Mouse (Mus musculus): ENCODE data around the gene Nedd8. TPM values are rescaled to one million over a fixed set of nuclear protein-coding genes. Genes with fewer than 3 reads are reported as not detected.

Gene Nedd8
- total RNA-seq, 1 experiment from 2014 or later, result 297 TPM

DNA sequence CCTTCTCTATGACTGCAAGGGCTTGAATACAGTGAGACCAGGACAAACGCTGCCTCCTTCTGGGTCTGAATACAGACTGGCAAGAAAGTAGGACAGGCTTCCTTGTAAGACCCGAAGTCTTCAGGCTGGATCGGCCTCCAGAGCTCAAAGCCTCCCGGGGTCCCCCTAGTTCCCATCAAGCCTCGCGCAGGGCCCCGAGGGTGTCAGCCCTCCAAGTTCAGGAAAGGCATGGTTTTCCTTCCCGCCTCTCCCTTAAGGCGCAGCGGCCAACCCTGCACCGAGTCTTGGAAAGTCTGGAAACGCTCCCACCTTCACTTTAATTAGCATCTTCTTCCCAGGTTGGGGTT is 465 bp downstream of the Nedd8 start:
- no peak for DNase-seq

GRCm38 (mm10) chr14:55660636-55661035 is 11.3 kb downstream of the Nedd8 start:
- no peak for DNase-seq

GRCm38 (mm10) chr14:55659960-55660573 is 11.9 kb downstream of the Nedd8 start, which contains the start of gene Mdp1:
TSS of gene Mdp1 (minus strand) at chr14:55660508.
- DNase-seq, result peak; percentile 91

DNA sequence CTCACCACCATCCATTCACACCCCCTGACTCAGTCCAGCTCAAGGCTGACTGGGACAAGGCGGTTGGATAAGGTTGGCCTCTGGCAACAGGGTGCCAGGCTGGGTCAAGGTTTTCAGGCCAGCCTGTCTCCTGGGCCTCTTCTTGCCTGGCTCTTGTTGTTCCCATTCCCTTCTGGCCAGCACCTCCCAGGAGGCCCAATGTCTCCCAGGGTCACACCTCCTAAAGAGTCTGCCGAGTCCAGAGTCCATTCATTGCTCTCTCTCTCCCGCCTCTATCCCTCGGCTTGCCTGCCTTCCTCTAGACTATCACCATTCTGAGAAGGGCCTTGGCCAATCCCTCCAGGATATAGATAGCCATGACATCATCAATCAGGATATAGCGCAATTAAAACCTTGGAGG is 13.9 kb downstream of the Nedd8 start:
- peak; percentile 81 for DNase-seq

GRCm38 (mm10) chr14:55656935-55657334 is 15.0 kb downstream of the Nedd8 start:
- no peak for DNase-seq

DNA sequence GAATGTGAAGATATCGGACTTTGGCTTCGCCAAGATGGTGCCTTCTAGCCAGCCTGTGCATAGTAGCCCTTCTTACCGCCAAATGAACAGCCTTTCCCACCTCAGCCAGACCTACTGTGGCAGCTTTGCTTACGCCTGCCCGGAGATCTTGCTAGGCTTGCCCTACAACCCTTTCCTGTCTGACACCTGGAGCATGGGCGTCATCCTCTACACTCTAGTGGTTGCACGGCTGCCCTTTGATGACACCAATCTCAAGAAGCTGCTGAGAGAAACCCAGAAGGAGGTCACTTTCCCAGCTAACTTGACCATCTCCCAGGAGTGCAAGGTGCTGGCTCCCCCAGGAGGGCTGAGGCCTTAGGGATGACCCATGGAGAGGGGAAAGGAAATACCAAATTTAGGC is 20.4 kb downstream of the Nedd8 start:
- no peak for DNase-seq

DNA sequence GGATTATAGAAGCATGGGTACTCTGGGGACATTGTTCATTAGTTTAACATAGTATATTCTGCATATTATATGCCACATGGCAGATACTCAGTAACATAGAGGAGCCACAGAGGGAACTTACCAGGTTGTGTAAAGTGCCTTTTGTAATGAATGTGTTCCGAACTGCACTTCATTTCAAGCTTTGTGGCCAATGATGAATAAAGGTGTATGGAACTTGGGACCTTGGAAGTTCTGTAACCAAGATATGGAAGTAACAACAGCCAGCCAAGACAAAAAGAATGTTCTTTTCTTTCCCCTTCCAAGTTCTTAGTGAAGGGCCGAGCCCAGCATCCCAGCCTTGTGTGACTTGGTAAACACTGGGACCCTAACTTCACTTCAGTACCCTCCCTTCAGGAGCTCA is 22.0 kb downstream of the Nedd8 start, which contains the start of gene Tssk4:
Gene Tssk4, plus strand, starts transcription at position 301 of the 400 bp plus-strand sequence.
- no peak for DNase-seq

DNA sequence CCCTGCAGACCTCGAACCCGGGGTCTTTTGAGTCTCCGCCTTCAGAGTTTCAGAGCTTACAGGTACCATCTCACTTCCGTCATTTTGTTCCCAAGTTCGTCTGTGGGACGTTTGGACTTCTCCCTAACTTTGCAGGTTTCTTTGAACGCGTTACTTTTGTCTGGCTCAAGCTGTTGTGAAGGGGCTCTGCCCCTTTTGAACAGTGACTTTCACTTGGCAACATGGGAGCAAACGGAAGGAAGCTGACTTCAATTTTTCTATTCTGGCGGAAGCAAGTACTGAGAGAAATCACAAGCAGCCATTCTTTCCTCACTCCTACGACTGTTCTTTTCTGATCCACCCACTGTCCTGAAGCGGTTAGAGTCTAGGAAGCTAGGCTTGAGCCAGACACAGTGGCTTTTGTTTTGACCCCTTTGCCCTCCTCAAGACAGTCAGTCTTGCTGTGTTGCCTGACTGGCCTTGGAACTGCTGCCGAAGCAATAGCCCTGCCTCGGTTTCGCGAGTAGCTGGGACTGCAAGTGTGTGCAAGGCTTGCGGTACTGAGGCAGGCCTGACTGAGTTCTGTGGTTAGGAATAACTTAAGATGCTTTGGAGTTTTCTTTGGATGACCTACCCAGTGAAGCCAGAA is 27.5 kb downstream of the Nedd8 start:
- peak; percentile 38 for DNase-seq

DNA sequence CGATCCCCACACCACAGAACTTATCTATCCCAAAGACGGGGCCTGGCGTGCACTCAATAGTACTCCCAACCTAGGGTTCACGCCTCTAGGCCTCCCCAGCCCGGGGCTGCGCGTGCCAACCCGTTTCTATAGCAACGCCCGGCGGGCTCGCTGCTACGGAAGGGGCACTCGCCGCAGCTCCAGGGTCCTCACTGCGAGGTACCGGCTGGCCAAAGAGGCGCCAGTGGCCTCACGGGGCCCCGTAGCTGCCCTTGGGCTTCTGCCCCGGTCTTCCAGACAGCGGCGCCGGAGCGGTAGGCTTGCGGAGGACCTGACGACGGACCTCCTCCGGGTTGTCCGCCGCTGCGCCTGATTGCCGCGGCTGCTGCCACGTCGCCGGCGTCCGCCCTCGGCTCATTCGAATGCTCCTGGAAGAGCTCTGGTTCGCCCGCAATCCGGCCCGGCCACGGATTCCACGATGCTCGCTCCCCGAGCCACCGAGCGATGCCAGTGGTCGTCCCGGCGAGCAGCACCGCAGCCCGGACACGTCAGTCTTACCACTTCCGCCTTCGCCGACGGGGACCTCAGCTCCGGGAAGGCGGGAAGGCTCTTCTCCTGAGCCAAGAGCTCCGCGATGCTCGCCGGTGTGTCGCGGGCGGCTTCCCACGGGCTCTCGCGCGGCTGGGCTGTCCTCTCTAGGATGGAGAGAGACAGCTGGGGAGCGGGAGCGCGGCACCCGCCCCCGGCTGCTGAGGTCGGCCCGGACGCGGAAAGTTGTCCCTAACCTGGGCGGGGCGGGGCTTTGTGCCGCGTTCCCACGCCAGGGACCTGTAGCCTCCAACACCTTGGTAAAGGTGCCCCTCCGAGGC is 28.6 kb downstream of the Nedd8 start, which contains the start of gene Tm9sf1:
Gene Tm9sf1, minus strand, starts transcription at position 747 of the 848 bp plus-strand sequence.
- peak; percentile 90 for DNase-seq

DNA sequence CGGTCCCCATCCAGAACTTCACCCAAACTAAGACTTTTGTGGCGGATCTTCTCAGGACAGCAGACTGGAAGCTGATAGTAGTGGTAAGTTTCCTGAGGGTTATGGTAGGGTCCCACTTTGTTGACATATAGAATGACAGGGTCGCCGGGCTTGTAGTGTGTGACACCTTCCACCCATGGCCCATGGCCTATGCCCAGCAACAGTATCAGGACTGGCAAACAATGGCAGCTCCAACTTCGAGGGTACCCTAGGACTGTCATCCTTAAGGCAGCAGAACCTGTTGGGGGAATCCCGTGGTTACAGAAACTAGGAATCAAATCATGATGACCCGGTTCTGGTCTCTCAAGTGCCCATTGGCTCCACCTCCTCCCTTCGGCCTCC is 29.3 kb downstream of the Nedd8 start:
- DNase-seq, result no peak

DNA sequence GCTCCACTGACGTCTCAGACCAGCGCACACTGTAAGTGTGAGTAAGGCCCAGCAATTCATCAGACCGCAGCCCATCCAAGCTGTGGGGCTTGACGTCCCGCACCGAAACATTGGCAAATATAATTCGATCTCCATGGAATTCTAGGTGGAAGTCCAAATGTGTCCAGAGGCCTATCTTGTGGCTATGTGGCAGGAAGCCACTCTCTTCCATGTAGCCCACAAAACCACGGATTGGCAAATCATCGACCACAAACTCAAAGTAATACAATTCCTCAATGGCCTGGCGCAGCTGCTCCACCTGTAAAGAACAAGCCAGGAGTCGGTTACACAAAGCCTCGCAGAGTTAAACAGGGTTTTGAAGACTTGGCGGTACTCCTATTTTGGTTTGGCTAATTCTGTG is 30.6 kb downstream of the Nedd8 start:
- DNase-seq, result no peak

DNA sequence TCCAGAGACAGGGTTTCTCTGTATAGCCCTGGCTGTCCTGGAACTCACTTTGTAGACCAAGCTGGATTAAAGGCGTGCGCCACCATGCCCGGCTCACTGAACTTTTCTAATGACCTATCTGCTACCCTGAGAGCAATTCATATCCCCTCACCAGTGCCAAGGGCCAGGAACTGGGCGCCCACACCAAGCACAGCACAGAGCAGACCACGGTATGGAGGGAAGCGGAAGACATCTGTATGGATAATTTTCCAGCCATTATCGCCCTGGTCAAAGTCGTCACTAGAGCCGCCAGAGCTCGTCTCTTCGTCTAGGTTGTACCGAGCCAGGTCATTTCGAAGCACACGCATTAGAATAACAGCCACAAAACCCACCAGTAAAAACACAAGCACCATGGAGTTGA is 31.1 kb downstream of the Nedd8 start:
- DNase-seq, result no peak

DNA sequence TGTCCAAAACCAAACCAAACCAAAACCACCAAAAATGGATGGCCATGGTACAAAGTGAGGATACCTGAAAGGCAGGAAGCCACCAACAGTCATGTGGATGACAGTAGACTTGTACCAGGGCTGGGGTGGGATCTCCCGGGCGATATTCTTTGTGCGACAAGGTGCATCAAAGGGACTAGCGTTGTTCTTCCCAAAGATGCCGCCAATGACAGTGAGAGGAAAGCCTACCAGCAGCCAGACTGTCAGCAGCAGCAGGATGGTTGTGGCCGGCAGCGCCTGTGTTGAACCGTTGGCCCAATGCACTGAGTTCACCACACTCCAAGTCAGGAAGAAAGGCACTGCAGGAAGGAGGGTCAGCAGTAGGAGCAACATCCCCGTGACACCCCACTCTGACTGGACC is 34.1 kb downstream of the Nedd8 start, which contains the start of gene Gm49378:
Gene Gm49378, minus strand, starts transcription at position 101 of the 400 bp plus-strand sequence.
- no peak for DNase-seq

DNA sequence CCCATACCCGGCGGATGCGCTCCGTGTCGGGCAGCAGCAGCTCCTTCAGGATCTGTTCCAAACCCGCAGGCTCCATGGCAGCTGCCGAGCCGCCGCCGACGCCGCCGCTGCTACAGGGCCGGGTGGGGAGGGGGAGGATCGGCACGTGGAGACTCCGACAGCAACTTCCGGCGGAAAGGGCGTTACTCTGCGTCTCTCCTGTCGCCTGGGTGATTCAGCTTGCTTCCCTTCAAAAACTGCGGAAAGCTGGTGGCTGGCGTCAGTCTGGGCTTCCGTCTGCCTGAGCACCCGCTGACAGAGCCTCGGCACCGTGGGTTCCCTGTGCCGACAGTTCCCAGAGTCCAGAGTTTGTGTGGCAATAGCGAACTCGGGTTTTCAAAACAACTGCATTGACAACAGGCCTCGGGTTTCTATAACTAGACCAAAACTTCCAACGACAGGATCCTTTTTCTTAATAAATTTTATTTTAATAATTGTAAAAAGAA is 36.4 kb downstream of the Nedd8 start, which contains the start of gene Ipo4:
Gene Ipo4, minus strand, starts transcription at position 435 of the 485 bp plus-strand sequence.
- DNase-seq, result peak; percentile 94

DNA sequence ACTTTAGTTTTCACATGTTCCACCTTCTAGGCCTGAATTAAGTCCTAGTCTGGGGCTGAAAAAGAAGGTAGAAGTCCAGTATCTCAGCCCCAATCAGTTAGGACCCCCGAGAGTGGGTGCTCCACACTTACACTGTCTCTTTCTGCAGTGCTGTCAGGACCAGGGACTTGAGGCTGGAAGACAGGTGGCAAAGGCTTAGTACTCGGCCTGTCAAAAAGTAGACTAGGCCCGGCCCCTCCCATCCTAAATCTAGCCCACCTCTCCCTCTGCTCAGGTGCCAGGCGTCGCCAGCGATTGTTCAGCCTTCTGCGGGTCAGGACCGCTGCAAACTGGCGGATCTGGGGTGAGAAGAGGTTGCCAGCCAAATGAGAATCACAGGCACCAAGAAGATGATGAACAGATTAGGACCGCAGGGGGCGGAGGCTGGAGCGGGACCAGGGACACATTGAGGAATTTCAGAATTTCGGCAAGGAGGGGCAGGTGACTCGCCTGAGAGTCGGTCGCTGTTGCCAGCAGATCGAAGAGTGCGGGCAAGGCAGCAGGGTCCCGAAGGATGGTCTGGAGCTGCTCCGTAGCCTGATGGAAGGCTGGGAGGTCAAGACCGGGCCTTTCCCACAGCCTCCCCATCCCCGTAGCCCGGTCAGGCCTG is 36.9 kb downstream of the Nedd8 start:
- DNase-seq, result peak; percentile 73

GRCm38 (mm10) chr14:55629312-55629711 is 42.6 kb downstream of the Nedd8 start:
- DNase-seq, result peak; percentile 74

DNA sequence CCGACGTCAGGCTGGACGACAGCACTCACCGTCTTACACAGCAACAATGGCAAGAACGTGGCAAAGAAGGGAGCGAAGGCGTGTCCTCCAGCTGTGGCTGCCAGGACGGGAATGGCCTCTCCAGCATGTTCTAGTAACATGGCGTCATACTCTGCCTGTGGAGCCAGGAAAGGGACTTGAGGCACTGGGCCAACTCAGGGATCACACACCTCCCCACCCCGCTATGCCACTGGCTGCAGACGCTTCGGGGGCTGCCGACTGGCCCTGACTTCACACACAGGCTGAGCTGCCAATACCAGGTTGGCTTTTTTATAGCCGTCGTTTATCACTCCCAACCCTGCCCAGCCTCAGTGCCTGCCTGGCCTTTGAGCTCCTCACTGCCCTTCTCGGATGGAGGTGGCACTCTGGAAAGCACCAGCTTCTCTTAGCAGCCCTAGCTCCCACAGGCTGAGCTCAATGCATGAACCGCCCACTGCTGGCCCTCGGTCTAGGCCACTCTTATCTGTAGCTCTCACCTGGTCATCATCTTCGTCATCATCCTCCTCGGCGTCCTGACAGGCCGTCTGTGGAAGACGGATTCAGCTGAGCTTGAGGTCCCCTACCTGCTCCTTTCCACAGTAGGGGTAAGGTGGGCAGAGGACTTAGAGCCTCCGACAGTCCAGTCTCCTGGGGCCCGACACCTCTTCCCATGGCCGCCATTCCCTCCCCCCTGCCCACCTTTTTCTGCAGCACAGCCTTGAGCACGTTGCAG is 43.7 kb downstream of the Nedd8 start:
- DNase-seq, result no peak

DNA sequence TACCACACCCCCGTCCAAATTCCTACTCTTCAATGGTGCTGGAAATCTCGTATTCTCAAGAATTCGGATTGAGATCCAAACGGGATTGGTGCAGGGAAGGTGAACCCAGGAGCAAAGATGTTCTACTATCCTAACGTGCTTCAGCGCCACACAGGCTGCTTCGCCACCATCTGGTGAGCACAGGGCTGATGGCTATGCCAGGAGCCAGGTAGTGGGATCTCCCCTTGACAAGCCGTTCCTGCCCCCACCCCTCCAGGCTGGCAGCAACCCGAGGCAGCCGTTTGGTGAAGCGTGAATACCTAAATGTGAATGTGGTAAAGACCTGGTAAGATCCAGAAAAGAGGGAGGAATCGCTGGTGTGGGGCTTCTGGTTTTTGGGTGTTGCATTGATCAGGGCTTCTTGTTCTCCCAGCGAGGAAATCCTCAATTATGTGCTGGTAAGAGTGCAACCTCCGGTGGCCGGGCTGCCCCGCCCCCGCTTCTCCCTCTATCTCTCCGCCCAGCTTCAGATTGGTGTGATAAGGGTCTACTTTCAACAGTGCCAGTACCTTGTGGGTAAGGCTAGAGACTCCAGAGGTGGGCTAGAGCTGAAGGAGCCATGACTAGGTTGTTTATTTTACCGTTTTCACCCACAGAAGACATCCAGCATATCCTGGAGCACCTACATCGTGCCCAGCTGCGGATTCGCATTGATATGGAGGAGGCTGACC is 53.3 kb downstream of the Nedd8 start:
- no peak for DNase-seq

DNA sequence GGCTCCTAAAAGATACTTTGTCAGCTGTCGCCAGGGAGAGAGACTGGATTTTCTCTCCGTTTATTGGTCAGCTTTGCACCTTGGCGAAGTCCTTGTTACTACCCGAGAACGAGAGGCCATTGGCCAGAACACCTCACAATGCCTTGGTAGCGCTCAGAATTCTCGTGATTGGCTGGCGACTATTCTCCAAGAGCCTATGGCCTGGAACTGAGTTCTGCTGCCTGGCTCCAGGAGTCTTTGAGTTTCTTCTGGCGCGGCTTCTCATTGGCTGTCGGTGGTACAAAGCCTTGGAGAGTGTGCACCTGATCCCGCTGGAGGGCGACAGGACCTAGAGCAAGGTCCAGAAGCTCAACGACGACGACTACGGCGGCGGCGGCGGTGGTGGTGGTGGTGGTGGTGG is 54.1 kb downstream of the Nedd8 start, which contains the start of gene Rec8:
Gene Rec8, plus strand, starts transcription at position 216 of the 400 bp plus-strand sequence.
- DNase-seq, result peak; percentile 67

GRCm38 (mm10) chr14:55616844-55617243 is 55.1 kb downstream of the Nedd8 start:
- no peak for DNase-seq

DNA sequence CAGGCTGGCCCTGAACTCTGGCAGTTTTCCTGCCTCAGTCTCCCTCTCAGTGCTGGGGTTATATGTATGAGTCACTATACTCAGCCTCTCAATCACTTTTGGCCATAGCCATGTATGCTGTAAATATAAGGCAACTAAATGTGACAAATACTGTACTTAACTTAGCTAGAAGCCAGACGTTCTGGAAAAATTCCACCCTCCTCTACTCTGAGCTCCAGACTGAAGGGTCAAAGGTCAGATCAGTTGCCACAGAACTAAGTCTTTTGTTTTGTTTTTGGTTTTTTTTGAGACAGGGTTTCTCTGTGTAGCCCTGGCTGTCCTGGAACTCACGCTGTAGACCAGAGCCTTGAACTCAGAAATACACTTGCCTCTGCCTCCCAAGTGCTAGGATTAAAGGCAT is 56.0 kb downstream of the Nedd8 start:
- DNase-seq, result no peak
